Mouse (Mus musculus) lung, embryonic 16.5 days (tissue): ENCODE results near the gene Ank2. TPM values are rescaled to one million over a fixed set of nuclear protein-coding genes. Genes with fewer than 3 reads are reported as not detected.
A peak's percentile ranks its signal among the peaks of the same experiment; 100 is the strongest.
"Not testable (repeated sequence)": the region's sequence is repeated elsewhere in the genome, so short reads cannot be mapped to it uniquely, and the experiment has no call there.

Source experiments
- ATAC-seq: fragments of 200-750 bp; cut with Nextera tagmentation; 2 replicates; pipeline ENCODE4 v1.8.0; 2017; ENCODE audit warnings: low read depth, mild to moderate bottlenecking, moderate library complexity
- H3K27ac ChIP-seq: fragments of 300-500 bp; sonication (generic); 2 replicates; pipeline ENCODE4 v1.5.1; 2014; ENCODE audit warnings: mild to moderate bottlenecking, control low read depth, low read length
- H3K27me3 ChIP-seq: fragments of 300-500 bp; sonication (generic); 2 replicates; pipeline ENCODE4 v1.6.1; 2014; ENCODE audit warnings: low read depth, low read length, mixed read lengths; ENCODE audit not compliant: control insufficient read depth, insufficient read depth
- H3K36me3 ChIP-seq: fragments of 300-500 bp; sonication (generic); 2 replicates; pipeline ENCODE4 v1.6.1; 2014; ENCODE audit warnings: low read length; ENCODE audit not compliant: control insufficient read depth, insufficient read depth
- H3K4me1 ChIP-seq: fragments of 300-500 bp; sonication (generic); replicated peaks from 2 replicates; pipeline ENCODE4 v1.6.1; 2014; ENCODE audit warnings: low read length, mixed read lengths; ENCODE audit not compliant: control insufficient read depth, insufficient read depth
- H3K4me2 ChIP-seq: fragments of 300-500 bp; sonication (generic); 2 replicates; pipeline ENCODE4 v1.6.1; 2014; ENCODE audit warnings: low read depth, low read length, control low read depth
- H3K4me3 ChIP-seq: fragments of 300-500 bp; sonication (generic); 2 replicates; pipeline ENCODE4 v1.5.1; 2014; ENCODE audit warnings: mild to moderate bottlenecking, low read length, control low read depth
- H3K9ac ChIP-seq: fragments of 300-500 bp; sonication (generic); 2 replicates; pipeline ENCODE4 v1.6.1; 2014; ENCODE audit warnings: low read length, control low read depth
- H3K9me3 ChIP-seq: fragments of 300-500 bp; sonication (generic); 2 replicates; pipeline ENCODE4 v1.6.1; 2016; ENCODE audit warnings: low read length; ENCODE audit not compliant: control insufficient read depth
- WGBS: fragments of 180-500 bp; shearing (Covaris S2); extraction: QIAGEN DNeasy Blood & Tissue Kit; methylation state at CpG from one replicate; pipeline ENCODE4 v1.1.7; 2014; 5-methylcytosine and 5-hydroxymethylcytosine counted together
- polyA plus RNA-seq: library from polyadenylated mRNA; unstranded; fragments of >200 nt; fragmentation: Nextera tagmentation; extraction: Ambion mirVana; gene quantifications from 2 replicates; pipeline ENCODE4 v1.2.1, GENCODE M21; 2015

Ank2 gene
- polyA plus RNA-seq, 1 experiment from 2014 or later = 10.3 TPM

DNA sequence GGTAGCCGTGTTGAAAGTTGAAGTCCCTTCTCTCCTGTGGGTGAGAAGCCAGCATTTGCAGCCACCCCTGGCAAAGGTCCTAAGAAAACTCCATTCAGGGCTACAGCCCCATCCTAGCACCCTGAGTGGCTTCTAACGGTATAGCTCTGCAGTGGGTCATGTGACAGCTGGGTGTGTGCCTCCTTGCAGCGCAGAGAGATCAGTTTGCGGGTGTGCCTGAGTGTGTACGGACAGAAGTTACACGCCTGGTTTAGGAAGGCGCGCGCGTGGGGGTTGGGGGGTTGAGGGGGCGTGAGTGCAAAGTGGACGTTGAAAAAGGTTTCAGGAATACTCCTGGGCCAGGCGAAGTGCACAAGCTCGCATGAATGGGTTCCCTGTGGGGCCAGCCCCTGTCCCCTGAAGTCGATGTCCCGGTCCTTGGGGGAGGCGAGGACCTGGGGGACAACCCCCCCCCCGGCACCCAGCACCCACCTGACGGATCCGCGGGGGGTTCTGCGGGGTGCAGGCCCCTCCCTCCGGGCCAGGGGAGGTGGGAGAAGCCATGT is 881 bp downstream of the Ank2 start:
- ATAC-seq = peak; percentile 68
- Histone ChIP-seq H3K36me3 (no peaks in the 10 kb centered on the region), H3K9ac (peak overlapping the region; percentile 67), H3K4me2 (peak overlapping the region; percentile 100), H3K9me3 (no peaks in the 10 kb centered on the region), H3K27me3 (peaks cover 28% of the 10 kb centered on the region), H3K27ac (no peak overlapping the region), H3K4me3 (peak overlapping the region; percentile 66), H3K4me1 (peaks cover 11% of the 10 kb centered on the region; the same call in 1 of the 2 replicates)
- 1% methylated on average over 19 of the region's 23 CpGs for WGBS

DNA sequence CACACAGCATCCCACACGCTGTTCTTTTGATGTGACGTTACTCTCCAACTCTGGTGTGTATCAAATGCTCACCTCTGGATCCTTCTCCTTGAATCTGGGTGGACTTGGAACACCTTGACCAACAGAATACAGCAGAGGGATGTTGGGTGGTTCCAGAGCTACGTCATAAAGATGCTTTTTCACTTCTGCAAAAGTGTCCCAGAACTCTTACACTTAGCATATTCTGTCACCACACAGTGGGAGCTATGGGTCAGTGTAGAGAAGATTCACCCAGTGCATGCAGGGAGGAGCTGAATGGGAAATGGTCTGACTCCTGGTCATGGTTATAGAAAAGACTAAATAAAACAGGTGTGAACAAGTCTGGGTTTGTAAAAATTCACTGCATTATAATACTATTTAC is 6.5 kb downstream of the Ank2 start:
- 74% methylated on average over 3 of the region's 3 CpGs for WGBS
- no peak overlapping the region for H3K4me2 ChIP-seq

DNA sequence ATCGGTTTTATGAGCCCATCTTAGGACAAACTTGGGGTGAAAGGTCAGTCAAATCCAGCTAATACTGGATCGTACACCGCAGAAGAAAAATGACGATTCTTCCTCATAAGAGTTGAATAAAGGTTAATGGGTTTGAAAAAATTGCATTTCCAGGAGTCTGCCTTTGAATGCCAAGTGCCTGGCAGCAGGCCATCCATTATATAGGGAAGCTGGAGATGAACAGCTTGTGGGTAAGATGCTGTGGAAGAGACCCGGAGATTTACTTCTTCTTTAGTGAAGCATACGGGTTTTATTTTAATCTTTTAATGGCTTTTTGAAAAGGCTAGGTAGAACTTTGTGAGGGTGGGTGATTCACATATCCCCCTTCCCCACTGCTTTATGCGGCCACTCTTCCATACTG is 11.8 kb downstream of the Ank2 start:
- Histone ChIP-seq H3K9ac (no peak overlapping the region), H3K27me3 (no peaks in the 10 kb centered on the region), H3K4me1 (no peaks in the 10 kb centered on the region), H3K36me3 (no peaks in the 10 kb centered on the region), H3K4me2 (no peak overlapping the region), H3K27ac (no peak overlapping the region), H3K9me3 (no peaks in the 10 kb centered on the region), H3K4me3 (no peak overlapping the region)
- ATAC-seq = no peak
- 76% methylated on average over 7 of the region's 7 CpGs for WGBS

More for the DNA sequence above, 6.5 kb downstream of the Ank2 start:
- ATAC-seq = no peak
- Histone ChIP-seq H3K9me3 (no peaks in the 10 kb centered on the region), H3K9ac (no peak overlapping the region), H3K4me3 (no peak overlapping the region), H3K4me1 (no peaks in the 10 kb centered on the region), H3K36me3 (no peaks in the 10 kb centered on the region), H3K27ac (no peak overlapping the region), H3K27me3 (peaks cover 1% of the 10 kb centered on the region; the same call in 1 of the 2 replicates)

DNA sequence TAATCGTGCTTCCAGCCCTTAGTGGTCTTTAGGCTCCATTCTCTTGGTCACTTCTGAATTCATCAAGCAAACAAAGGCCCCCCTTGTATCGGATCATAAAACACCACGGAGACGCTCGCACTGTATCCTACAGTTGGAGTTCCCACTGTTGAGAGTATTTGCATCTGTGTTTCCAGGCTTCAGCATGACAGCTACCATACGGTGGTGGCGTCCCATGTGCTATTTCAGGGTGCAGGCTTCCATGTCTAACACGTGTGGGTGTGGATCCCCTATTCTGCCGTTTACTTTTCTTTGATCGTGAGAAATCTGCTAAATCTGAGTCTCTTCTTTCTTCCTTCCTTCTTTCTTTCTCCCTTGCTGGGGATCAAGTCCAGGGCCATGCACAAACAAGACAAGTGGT is 14.0 kb downstream of the Ank2 start:
- 76% methylated on average over 10 of the region's 10 CpGs for WGBS
- ATAC-seq = no peak
- H3K4me3 ChIP-seq = no peak overlapping the region

DNA sequence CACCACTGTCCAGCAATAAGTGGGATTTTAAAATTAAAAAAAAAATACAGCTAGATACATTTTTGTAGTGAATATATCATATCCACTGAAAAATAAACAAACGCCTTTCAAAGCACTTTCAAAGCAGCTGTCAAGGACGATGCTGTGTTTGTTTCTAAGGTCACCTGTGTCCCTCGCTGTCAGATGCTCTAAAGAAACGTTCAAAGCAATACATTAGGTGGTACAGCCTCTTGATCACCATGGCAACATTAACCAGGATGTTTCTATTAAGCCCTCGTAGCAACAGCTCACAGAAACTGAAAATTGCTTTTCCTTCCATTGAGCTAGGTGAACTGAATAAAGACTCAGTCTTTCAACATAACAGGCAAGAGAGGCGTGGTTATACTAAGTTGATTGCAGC is 17.5 kb downstream of the Ank2 start:
- Histone ChIP-seq H3K4me3 (no peak overlapping the region), H3K27ac (no peak overlapping the region), H3K36me3 (no peaks in the 10 kb centered on the region), H3K27me3 (no peaks in the 10 kb centered on the region), H3K9ac (no peak overlapping the region), H3K4me2 (no peak overlapping the region), H3K9me3 (no peaks in the 10 kb centered on the region), H3K4me1 (no peaks in the 10 kb centered on the region)
- 36% methylated on average over 6 of the region's 6 CpGs for WGBS
- ATAC-seq = no peak

More for the DNA sequence above, 14.0 kb downstream of the Ank2 start:
- Histone ChIP-seq H3K36me3 (no peaks in the 10 kb centered on the region), H3K27me3 (no peaks in the 10 kb centered on the region), H3K9me3 (no peaks in the 10 kb centered on the region), H3K4me2 (no peak overlapping the region), H3K27ac (no peak overlapping the region), H3K9ac (no peak overlapping the region), H3K4me1 (no peaks in the 10 kb centered on the region)

DNA sequence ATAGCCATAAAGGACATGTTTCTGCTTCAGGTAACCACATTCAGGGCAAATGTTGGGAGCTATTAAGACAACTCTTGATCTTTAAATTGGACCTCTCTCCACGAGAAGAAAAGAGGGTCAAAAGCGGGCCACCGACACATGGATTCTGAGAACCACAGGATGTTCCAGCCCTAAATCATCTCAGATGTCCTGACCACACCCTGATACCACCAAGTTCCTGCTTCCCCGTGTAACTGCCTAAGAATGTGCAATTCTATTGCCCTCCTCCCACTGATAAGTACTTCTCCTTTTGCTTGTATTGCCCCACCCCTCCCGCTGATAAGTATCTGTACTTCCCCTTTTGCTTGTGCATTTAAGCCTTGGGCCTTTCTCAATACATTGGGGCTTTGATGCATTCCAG is 18.8 kb downstream of the Ank2 start:
- not testable (repeated sequence) for ATAC-seq, H3K9ac ChIP-seq, H3K27ac ChIP-seq, H3K27me3 ChIP-seq, H3K4me2 ChIP-seq, H3K36me3 ChIP-seq, H3K9me3 ChIP-seq, H3K4me1 ChIP-seq, H3K4me3 ChIP-seq
- WGBS = 55% methylated on average over 5 of the region's 5 CpGs

DNA sequence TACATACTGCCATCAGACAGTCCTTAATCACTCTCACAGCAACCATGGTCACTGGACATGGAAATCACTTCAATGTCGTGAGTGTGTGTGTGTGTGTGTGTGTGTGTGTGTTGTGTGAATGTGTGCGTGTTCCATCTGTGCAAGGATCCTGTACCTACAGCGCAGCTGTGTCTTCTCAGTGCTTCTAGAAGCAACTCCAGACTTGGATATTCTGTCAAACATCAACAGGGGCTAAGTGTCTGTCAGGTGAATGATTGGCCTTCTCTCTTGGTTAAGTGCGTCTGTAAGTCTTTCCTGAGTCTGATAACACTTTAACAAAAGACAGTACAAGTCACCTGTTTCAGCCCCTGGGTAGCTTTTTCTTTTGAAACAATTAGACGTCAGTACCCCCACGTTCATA is 25.0 kb downstream of the Ank2 start:
- no peak overlapping the region for H3K27ac ChIP-seq
- no peaks in the 10 kb centered on the region for H3K27me3 ChIP-seq
- H3K9me3 ChIP-seq = no peaks in the 10 kb centered on the region
- H3K36me3 ChIP-seq = no peaks in the 10 kb centered on the region
- WGBS = 50% methylated on average over 6 of the region's 6 CpGs
- H3K4me3 ChIP-seq = no peak overlapping the region
- no peaks in the 10 kb centered on the region for H3K4me1 ChIP-seq
- no peak overlapping the region for H3K4me2 ChIP-seq
- ATAC-seq = no peak
- no peak overlapping the region for H3K9ac ChIP-seq

DNA sequence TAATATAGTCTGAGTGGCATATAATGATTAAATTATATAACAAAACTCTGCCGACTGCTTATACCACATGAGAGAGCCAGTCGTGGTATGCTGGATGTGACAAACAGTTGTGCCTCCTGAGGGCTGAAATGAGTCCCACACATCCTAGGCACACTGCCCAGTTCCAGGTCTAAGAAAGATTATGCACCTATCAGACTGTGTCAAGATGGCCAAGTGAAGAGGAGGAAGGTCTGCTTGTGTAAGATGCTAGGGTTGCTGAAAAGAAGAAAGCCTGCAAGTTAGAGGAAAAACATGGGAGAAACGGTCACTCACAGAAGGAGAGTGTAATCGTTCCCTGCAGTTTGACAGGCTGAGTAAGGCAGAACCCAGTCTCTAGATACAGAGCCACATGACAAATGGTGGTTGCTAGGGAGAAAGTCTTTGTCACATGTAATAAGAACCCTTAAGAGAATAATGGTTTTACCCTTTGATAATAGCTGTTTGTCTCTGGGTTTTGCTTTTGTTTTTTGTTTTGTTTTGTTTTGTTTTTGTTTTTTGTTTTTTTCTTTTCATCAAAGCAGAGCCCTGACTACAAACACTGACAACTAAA is 29.9 kb downstream of the Ank2 start:
- no peak overlapping the region for H3K4me2 ChIP-seq
- H3K4me3 ChIP-seq = no peak overlapping the region
- no peaks in the 10 kb centered on the region for H3K4me1 ChIP-seq
- H3K36me3 ChIP-seq = no peaks in the 10 kb centered on the region
- no peak overlapping the region for H3K27ac ChIP-seq
- H3K9me3 ChIP-seq = no peaks in the 10 kb centered on the region
- no peak for ATAC-seq
- no peak overlapping the region for H3K9ac ChIP-seq
- no peaks in the 10 kb centered on the region for H3K27me3 ChIP-seq
- WGBS = 52% methylated on average over 4 of the region's 4 CpGs

DNA sequence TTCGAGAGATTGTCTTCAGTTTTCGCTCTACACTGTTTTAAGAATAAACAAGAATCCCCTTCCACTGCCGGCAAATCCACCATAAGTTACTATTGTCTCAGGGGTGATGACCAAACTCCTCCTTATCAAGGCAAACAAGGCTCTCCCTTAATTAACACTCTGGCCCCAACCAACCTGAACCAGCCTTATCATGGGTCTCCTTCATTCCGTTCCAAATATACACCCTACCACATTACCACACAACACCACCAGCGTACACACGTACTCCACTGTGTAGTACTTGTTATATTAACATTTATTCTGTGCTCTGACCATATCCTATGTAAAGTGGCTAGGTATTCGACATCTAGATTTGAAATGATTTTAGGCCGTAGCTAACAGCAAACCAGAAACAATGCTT is 30.6 kb downstream of the Ank2 start:
- Histone ChIP-seq H3K4me3 (no peak overlapping the region), H3K36me3 (no peaks in the 10 kb centered on the region), H3K27me3 (no peaks in the 10 kb centered on the region), H3K4me1 (no peaks in the 10 kb centered on the region), H3K9me3 (no peaks in the 10 kb centered on the region), H3K4me2 (no peak overlapping the region), H3K27ac (no peak overlapping the region), H3K9ac (no peak overlapping the region)
- 71% methylated on average over 8 of the region's 8 CpGs for whole genome bisulfite sequencing
- ATAC-seq = no peak
